Mouse (Mus musculus): ENCODE measurements around the gene Arl4a. TPM values are rescaled to one million over a fixed set of nuclear protein-coding genes. Genes with fewer than 3 reads are reported as not detected.

Gene Arl4a
- polyA plus RNA-seq, 1 experiment from 2014 or later = 46.0 TPM

GRCm38 (mm10) chr12:39985639-39986038 lies 52.2 kb downstream of the Arl4a start:
- Histone ChIP-seq H3K4me2 (replicated peaks; ENCODE audit: low read depth, low read length) (no peak overlapping the region), H3K27me3 (ENCODE audit: control insufficient read depth, insufficient read depth, low read length) (no peaks in the 10 kb centered on the region), H3K9me3 (ENCODE audit: control insufficient read depth, low read depth, low read length) (no peaks in the 10 kb centered on the region), H3K27ac (ENCODE audit: low read length) (no peak overlapping the region), H3K9ac (replicated peaks; ENCODE audit: low read depth, low read length) (no peak overlapping the region), H3K4me3 (ENCODE audit: low read depth, low read length) (no peak overlapping the region), H3K4me1 (ENCODE audit: control insufficient read depth, insufficient read depth, low read length) (no peaks in the 10 kb centered on the region), H3K36me3 (ENCODE audit: control insufficient read depth, insufficient read depth, low read length) (no peaks in the 10 kb centered on the region)
- ATAC-seq (ENCODE audit: insufficient number of reproducible peaks, insufficient read depth, low FRiP score, low read depth) = no peak
- 94% methylated on average over 7 of the region's 7 CpGs for WGBS

GRCm38 (mm10) chr12:39979792-39980191 lies 58.0 kb downstream of the Arl4a start:
- H3K36me3 ChIP-seq (ENCODE audit: control insufficient read depth, insufficient read depth, low read length) = no peaks in the 10 kb centered on the region
- H3K9ac ChIP-seq (replicated peaks; ENCODE audit: low read depth, low read length) = no peak overlapping the region
- no peak overlapping the region for H3K27ac ChIP-seq (ENCODE audit: low read length)
- WGBS = 93% methylated on average over 1 of the region's 1 CpGs
- H3K4me3 ChIP-seq (ENCODE audit: low read depth, low read length) = no peak overlapping the region
- no peaks in the 10 kb centered on the region for H3K4me1 ChIP-seq (ENCODE audit: control insufficient read depth, insufficient read depth, low read length)
- no peaks in the 10 kb centered on the region for H3K9me3 ChIP-seq (ENCODE audit: control insufficient read depth, low read depth, low read length)
- ATAC-seq (ENCODE audit: insufficient number of reproducible peaks, insufficient read depth, low FRiP score, low read depth) = no peak
- H3K27me3 ChIP-seq (ENCODE audit: control insufficient read depth, insufficient read depth, low read length) = no peaks in the 10 kb centered on the region
- no peak overlapping the region for H3K4me2 ChIP-seq (replicated peaks; ENCODE audit: low read depth, low read length)

GRCm38 (mm10) chr12:39979066-39979465 lies 58.8 kb downstream of the Arl4a start:
- H3K9ac ChIP-seq (replicated peaks; ENCODE audit: low read depth, low read length) = no peak overlapping the region
- H3K27ac ChIP-seq (ENCODE audit: low read length) = no peak overlapping the region
- ATAC-seq (ENCODE audit: insufficient number of reproducible peaks, insufficient read depth, low FRiP score, low read depth) = no peak
- no peaks in the 10 kb centered on the region for H3K36me3 ChIP-seq (ENCODE audit: control insufficient read depth, insufficient read depth, low read length)
- H3K27me3 ChIP-seq (ENCODE audit: control insufficient read depth, insufficient read depth, low read length) = no peaks in the 10 kb centered on the region
- no peak overlapping the region for H3K4me3 ChIP-seq (ENCODE audit: low read depth, low read length)
- H3K4me1 ChIP-seq (ENCODE audit: control insufficient read depth, insufficient read depth, low read length) = no peaks in the 10 kb centered on the region
- WGBS = 92% methylated on average over 5 of the region's 5 CpGs
- H3K4me2 ChIP-seq (replicated peaks; ENCODE audit: low read depth, low read length) = no peak overlapping the region
- no peaks in the 10 kb centered on the region for H3K9me3 ChIP-seq (ENCODE audit: control insufficient read depth, low read depth, low read length)

- WGBS = 79% methylated on average over 8 of the region's 8 CpGs
- ATAC-seq (ENCODE audit: insufficient number of reproducible peaks, insufficient read depth, low FRiP score, low read depth) = no peak
- H3K9me3 ChIP-seq (ENCODE audit: control insufficient read depth, low read depth, low read length) = no peaks in the 10 kb centered on the region
- H3K36me3 ChIP-seq (ENCODE audit: control insufficient read depth, insufficient read depth, low read length) = no peaks in the 10 kb centered on the region
- no peaks in the 10 kb centered on the region for H3K4me1 ChIP-seq (ENCODE audit: control insufficient read depth, insufficient read depth, low read length)
- no peak overlapping the region for H3K4me2 ChIP-seq (replicated peaks; ENCODE audit: low read depth, low read length)
- H3K9ac ChIP-seq (replicated peaks; ENCODE audit: low read depth, low read length) = no peak overlapping the region
- H3K27me3 ChIP-seq (ENCODE audit: control insufficient read depth, insufficient read depth, low read length) = no peaks in the 10 kb centered on the region
- H3K4me3 ChIP-seq (ENCODE audit: low read depth, low read length) = no peak overlapping the region
- H3K27ac ChIP-seq (ENCODE audit: low read length) = no peak overlapping the region
Measured at GRCm38 (mm10) chr12:39977996-39978590, 59.7 kb downstream of the Arl4a start.

- H3K27me3 ChIP-seq (ENCODE audit: control insufficient read depth, insufficient read depth, low read length) = no peaks in the 10 kb centered on the region
- H3K36me3 ChIP-seq (ENCODE audit: control insufficient read depth, insufficient read depth, low read length) = no peaks in the 10 kb centered on the region
- H3K4me3 ChIP-seq (ENCODE audit: low read depth, low read length) = no peak overlapping the region
- no peaks in the 10 kb centered on the region for H3K4me1 ChIP-seq (ENCODE audit: control insufficient read depth, insufficient read depth, low read length)
- H3K9me3 ChIP-seq (ENCODE audit: control insufficient read depth, low read depth, low read length) = no peaks in the 10 kb centered on the region
- H3K27ac ChIP-seq (ENCODE audit: low read length) = no peak overlapping the region
- H3K4me2 ChIP-seq (replicated peaks; ENCODE audit: low read depth, low read length) = no peak overlapping the region
- no peak for ATAC-seq (ENCODE audit: insufficient number of reproducible peaks, insufficient read depth, low FRiP score, low read depth)
- WGBS = 96% methylated on average over 2 of the region's 2 CpGs
- no peak overlapping the region for H3K9ac ChIP-seq (replicated peaks; ENCODE audit: low read depth, low read length)
Measured at GRCm38 (mm10) chr12:39976426-39976825, 61.4 kb downstream of the Arl4a start.

GRCm38 (mm10) chr12:39975829-39976340 lies 61.9 kb downstream of the Arl4a start:
- Histone ChIP-seq H3K36me3 (ENCODE audit: control insufficient read depth, insufficient read depth, low read length) (no peaks in the 10 kb centered on the region), H3K4me2 (replicated peaks; ENCODE audit: low read depth, low read length) (no peak overlapping the region), H3K27me3 (ENCODE audit: control insufficient read depth, insufficient read depth, low read length) (no peaks in the 10 kb centered on the region), H3K9ac (replicated peaks; ENCODE audit: low read depth, low read length) (no peak overlapping the region), H3K4me1 (ENCODE audit: control insufficient read depth, insufficient read depth, low read length) (no peaks in the 10 kb centered on the region), H3K27ac (ENCODE audit: low read length) (no peak overlapping the region), H3K4me3 (ENCODE audit: low read depth, low read length) (no peak overlapping the region), H3K9me3 (ENCODE audit: control insufficient read depth, low read depth, low read length) (no peaks in the 10 kb centered on the region)
- no peak for ATAC-seq (ENCODE audit: insufficient number of reproducible peaks, insufficient read depth, low FRiP score, low read depth)
- WGBS = 44% methylated on average over 9 of the region's 9 CpGs

GRCm38 (mm10) chr12:39974977-39975583 lies 62.7 kb downstream of the Arl4a start:
- Histone ChIP-seq H3K9me3 (ENCODE audit: control insufficient read depth, low read depth, low read length) (no peaks in the 10 kb centered on the region), H3K4me3 (ENCODE audit: low read depth, low read length) (no peak overlapping the region), H3K4me2 (replicated peaks; ENCODE audit: low read depth, low read length) (no peak overlapping the region), H3K9ac (replicated peaks; ENCODE audit: low read depth, low read length) (no peak overlapping the region), H3K27me3 (ENCODE audit: control insufficient read depth, insufficient read depth, low read length) (no peaks in the 10 kb centered on the region), H3K36me3 (ENCODE audit: control insufficient read depth, insufficient read depth, low read length) (no peaks in the 10 kb centered on the region), H3K27ac (ENCODE audit: low read length) (no peak overlapping the region), H3K4me1 (ENCODE audit: control insufficient read depth, insufficient read depth, low read length) (no peaks in the 10 kb centered on the region)
- ATAC-seq (ENCODE audit: insufficient number of reproducible peaks, insufficient read depth, low FRiP score, low read depth) = no peak
- WGBS = 53% methylated on average over 4 of the region's 4 CpGs

GRCm38 (mm10) chr12:39974273-39974672 lies 63.6 kb downstream of the Arl4a start:
- WGBS = 82% methylated on average over 1 of the region's 1 CpGs
- Histone ChIP-seq H3K36me3 (ENCODE audit: control insufficient read depth, insufficient read depth, low read length) (no peaks in the 10 kb centered on the region), H3K9me3 (ENCODE audit: control insufficient read depth, low read depth, low read length) (no peaks in the 10 kb centered on the region), H3K4me2 (replicated peaks; ENCODE audit: low read depth, low read length) (no peak overlapping the region), H3K9ac (replicated peaks; ENCODE audit: low read depth, low read length) (no peak overlapping the region), H3K4me1 (ENCODE audit: control insufficient read depth, insufficient read depth, low read length) (no peaks in the 10 kb centered on the region), H3K4me3 (ENCODE audit: low read depth, low read length) (no peak overlapping the region), H3K27me3 (ENCODE audit: control insufficient read depth, insufficient read depth, low read length) (no peaks in the 10 kb centered on the region), H3K27ac (ENCODE audit: low read length) (no peak overlapping the region)
- no peak for ATAC-seq (ENCODE audit: insufficient number of reproducible peaks, insufficient read depth, low FRiP score, low read depth)

- no peaks in the 10 kb centered on the region for H3K27me3 ChIP-seq (ENCODE audit: control insufficient read depth, insufficient read depth, low read length)
- ATAC-seq (ENCODE audit: insufficient number of reproducible peaks, insufficient read depth, low FRiP score, low read depth) = no peak
- no peak overlapping the region for H3K27ac ChIP-seq (ENCODE audit: low read length)
- H3K4me1 ChIP-seq (ENCODE audit: control insufficient read depth, insufficient read depth, low read length) = no peaks in the 10 kb centered on the region
- no peaks in the 10 kb centered on the region for H3K36me3 ChIP-seq (ENCODE audit: control insufficient read depth, insufficient read depth, low read length)
- no peak overlapping the region for H3K4me2 ChIP-seq (replicated peaks; ENCODE audit: low read depth, low read length)
- H3K4me3 ChIP-seq (ENCODE audit: low read depth, low read length) = no peak overlapping the region
- no peak overlapping the region for H3K9ac ChIP-seq (replicated peaks; ENCODE audit: low read depth, low read length)
- no peaks in the 10 kb centered on the region for H3K9me3 ChIP-seq (ENCODE audit: control insufficient read depth, low read depth, low read length)
Measured at GRCm38 (mm10) chr12:39969500-39969899, 68.3 kb downstream of the Arl4a start.
